In the genomic region with DNA sequence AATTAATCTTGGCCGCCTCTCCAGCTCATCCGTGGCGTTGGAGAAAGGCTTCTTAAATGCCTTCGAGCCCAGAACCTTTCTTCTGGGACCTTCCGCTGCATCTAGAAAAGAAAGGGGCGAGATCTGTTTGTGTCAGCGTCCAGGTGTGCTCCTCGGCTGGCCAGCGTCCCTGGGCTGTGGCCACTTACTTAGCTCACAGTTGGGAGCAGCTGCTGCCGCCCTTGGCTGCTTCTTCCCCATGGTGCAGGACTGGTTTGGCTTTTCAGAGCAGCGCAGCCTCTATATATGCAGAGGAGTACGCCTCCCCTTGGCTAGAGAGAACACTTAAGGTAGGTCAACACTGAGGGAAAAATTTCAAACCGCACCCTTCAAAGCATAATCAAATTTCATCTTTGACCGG, we compare ENCODE assay signal across 8 mouse cellular contexts. TPM values are rescaled to one million over a fixed set of nuclear protein-coding genes. Genes with fewer than 3 reads are reported as not detected.
A peak's percentile ranks its signal among the peaks of the same experiment; 100 is the strongest.
DNase-seq lines count a peak whose midpoint lies in the region; ATAC-seq and TF ChIP-seq lines count a peak whose summit lies in the region.

No protein-coding gene starts in this region.

- peak overlapping the region; percentile 85; the same call in 1 of the 2 replicates for H3K9ac ChIP-seq in hindbrain, embryonic 14.5 days
- H3K9ac ChIP-seq in liver, embryonic 13.5 days, result peak overlapping the region; percentile 74

- no peaks in the 10 kb centered on the region for H3K9me3 ChIP-seq in hindbrain, embryonic 14.5 days (ENCODE audit: control insufficient read depth, low read length)
- H3K9me3 ChIP-seq in liver, embryonic 13.5 days (replicated peaks), result no peaks in the 10 kb centered on the region

- H3K36me3 ChIP-seq in hindbrain, embryonic 14.5 days (replicated peaks; ENCODE audit: control insufficient read depth, insufficient read depth), result no peaks in the 10 kb centered on the region
- no peaks in the 10 kb centered on the region for H3K36me3 ChIP-seq in liver, embryonic 13.5 days

- no peak for TF ChIP-seq CTCF in gastrocnemius, adult 2 months (IDR thresholded peaks at IDR 0.05)

- peak; percentile 65 for DNase-seq in gastrocnemius, adult 2 months
- DNase-seq in gastrocnemius, postnatal 36 days, result no peak
- DNase-seq in brain, adult 2 months (ENCODE audit: low read depth, low spot score), result peak; percentile 44
- no peak for DNase-seq in hindbrain, embryonic 14.5 days (ENCODE audit: low spot score)
- peak; percentile 23 for DNase-seq in liver, embryonic 13.5 days
- DNase-seq in naive thymus-derived CD4-positive, alpha-beta T cell, adult 2 months (ENCODE audit: low read depth), result peak; percentile 52
- no peak for DNase-seq in frontal cortex, postnatal 25 days (ENCODE audit: low spot score in 2 of 2)

- intact Hi-C loops in gastrocnemius, adult 2 months (cut with DNase I), result loop anchor here (5.0 kb wide), 1 partner anchor 33 kb away; no protein-coding TSS in a partner anchor
- intact Hi-C loops in gastrocnemius, postnatal 36 days (cut with DNase I), result no loop called here

- peaks cover 25% of the 10 kb centered on the region for H3K27me3 ChIP-seq in hindbrain, embryonic 14.5 days (ENCODE audit: control insufficient read depth, insufficient read depth, low read length)
- H3K27me3 ChIP-seq in liver, embryonic 13.5 days, result peaks cover 41% of the 10 kb centered on the region

- H3K4me3 ChIP-seq in gastrocnemius, adult 2 months, result peak overlapping the region; percentile 96
- peak overlapping the region; percentile 98 for H3K4me3 ChIP-seq in hindbrain, embryonic 14.5 days (replicated peaks; ENCODE audit: low read length)
- peak overlapping the region; percentile 99 for H3K4me3 ChIP-seq in liver, embryonic 13.5 days (replicated peaks)

- WGBS in hindbrain, embryonic 14.5 days, result 3% methylated on average over 14 of the region's 14 CpGs
- 4% methylated on average over 14 of the region's 14 CpGs for WGBS in liver, embryonic 13.5 days (ENCODE audit: insufficient replicate concordance)

- peak overlapping the region; percentile 6; the same call in 1 of the 2 replicates for H3K27ac ChIP-seq in gastrocnemius, adult 2 months
- H3K27ac ChIP-seq in hindbrain, embryonic 14.5 days, result no peak overlapping the region
- H3K27ac ChIP-seq in liver, embryonic 13.5 days, result no peak overlapping the region

- H3K4me1 ChIP-seq in hindbrain, embryonic 14.5 days (replicated peaks; ENCODE audit: control insufficient read depth, insufficient read depth, low read length), result peaks cover 26% of the 10 kb centered on the region
- H3K4me1 ChIP-seq in liver, embryonic 13.5 days (replicated peaks), result peaks cover 45% of the 10 kb centered on the region

- H3K4me2 ChIP-seq in hindbrain, embryonic 14.5 days (replicated peaks), result peak overlapping the region; percentile 96
- H3K4me2 ChIP-seq in liver, embryonic 13.5 days, result peak overlapping the region; percentile 99

- ATAC-seq in hindbrain, embryonic 14.5 days (ENCODE audit: low FRiP score), result no peak
- ATAC-seq in liver, embryonic 13.5 days (ENCODE audit: low read depth), result no peak
- no peak for ATAC-seq in monocyte, adult 5-6 weeks (replicated peaks; ENCODE audit: insufficient number of reproducible peaks, low FRiP score, low TSS enrichment, poor library complexity, severe bottlenecking)

RNA-seq across cellular contexts. Expression of gene Slc11a2, which starts 1.0 kb away (rescaled TPM):
- total RNA-seq in gastrocnemius, adult 2 months (2021), result 10 to 100 TPM; 38.4 to 52.0 TPM
- 10 to 100 TPM; 37.5 to 48.9 TPM for total RNA-seq in gastrocnemius, postnatal 36 days (2021)
- 18.5 and 18.6 TPM in 2 replicates for polyA plus RNA-seq in hindbrain, embryonic 14.5 days (2014; fragmentation: Nextera tagmentation; extraction: Ambion mirVana)
- polyA plus RNA-seq in liver, embryonic 13.5 days (2015; fragmentation: Nextera tagmentation; extraction: Ambion mirVana), result 46.8 and 57.1 TPM in 2 replicates
- 5.1 to 17.3 TPM (median 9.7 TPM) in 3 replicates for total RNA-seq in monocyte, adult 5-6 weeks (2017)

RNA-seq across cellular contexts. Expression of gene Gm5475, which starts 2.0 kb away (rescaled TPM):
- total RNA-seq in gastrocnemius, adult 2 months (2021), result not detected
- total RNA-seq in gastrocnemius, postnatal 36 days (2021), result not detected
- polyA plus RNA-seq in hindbrain, embryonic 14.5 days (2014; fragmentation: Nextera tagmentation; extraction: Ambion mirVana), result 0.13 and 0.15 TPM in 2 replicates
- not detected in 2 replicates for polyA plus RNA-seq in liver, embryonic 13.5 days (2015; fragmentation: Nextera tagmentation; extraction: Ambion mirVana)
- 0.49 TPM in 1 of 3 replicates, not detected in the others for total RNA-seq in monocyte, adult 5-6 weeks (2017)

RNA-seq across cellular contexts. Expression of gene Letmd1, which starts 44.9 kb away (rescaled TPM):
- total RNA-seq in gastrocnemius, adult 2 months (2021), result 1 to 10 TPM; 8.8 to 10.0 TPM
- 1 to 10 TPM; 8.0 to 9.3 TPM for total RNA-seq in gastrocnemius, postnatal 36 days (2021)
- polyA plus RNA-seq in hindbrain, embryonic 14.5 days (2014; fragmentation: Nextera tagmentation; extraction: Ambion mirVana), result 49.8 and 52.1 TPM in 2 replicates
- polyA plus RNA-seq in liver, embryonic 13.5 days (2015; fragmentation: Nextera tagmentation; extraction: Ambion mirVana), result 14.4 and 15.0 TPM in 2 replicates
- 12.8 to 20.7 TPM (median 13.0 TPM) in 3 replicates for total RNA-seq in monocyte, adult 5-6 weeks (2017)

RNA-seq across cellular contexts. Expression of gene Higd1c, which starts 59.6 kb away (rescaled TPM):
- not detected for total RNA-seq in gastrocnemius, adult 2 months (2021)
- not detected for total RNA-seq in gastrocnemius, postnatal 36 days (2021)
- not detected in 2 replicates for polyA plus RNA-seq in hindbrain, embryonic 14.5 days (2014; fragmentation: Nextera tagmentation; extraction: Ambion mirVana)
- polyA plus RNA-seq in liver, embryonic 13.5 days (2015; fragmentation: Nextera tagmentation; extraction: Ambion mirVana), result not detected in 2 replicates
- not detected in 3 replicates for total RNA-seq in monocyte, adult 5-6 weeks (2017)

Comparison
In these comparisons a context has a peak if more than half of its experiments do, and no peak if none do; other contexts are left out.
1. DNase-seq: peak in gastrocnemius, adult 2 months (single experiment), brain, adult 2 months (single experiment), liver, embryonic 13.5 days (single experiment) and naive thymus-derived CD4-positive, alpha-beta T cell, adult 2 months (single experiment); none in gastrocnemius, postnatal 36 days (0 of 2), hindbrain, embryonic 14.5 days (single experiment) and frontal cortex, postnatal 25 days (0 of 2).
2. Peak in every context shown above with its lines, with median percentiles within 50 percentile points of each other: H3K4me3 ChIP-seq.